Mouse (Mus musculus) frontal cortex, postnatal 25 days (tissue): Measurements from ENCODE around the gene Kat2a.

Experiments
- DNase-seq, 2 experiments: peaks; one replicate each; pipeline ENCODE4 v3.0.0; 2022; ENCODE audit warnings: low spot score in 2 of 2

The Kat2a gene

DNA sequence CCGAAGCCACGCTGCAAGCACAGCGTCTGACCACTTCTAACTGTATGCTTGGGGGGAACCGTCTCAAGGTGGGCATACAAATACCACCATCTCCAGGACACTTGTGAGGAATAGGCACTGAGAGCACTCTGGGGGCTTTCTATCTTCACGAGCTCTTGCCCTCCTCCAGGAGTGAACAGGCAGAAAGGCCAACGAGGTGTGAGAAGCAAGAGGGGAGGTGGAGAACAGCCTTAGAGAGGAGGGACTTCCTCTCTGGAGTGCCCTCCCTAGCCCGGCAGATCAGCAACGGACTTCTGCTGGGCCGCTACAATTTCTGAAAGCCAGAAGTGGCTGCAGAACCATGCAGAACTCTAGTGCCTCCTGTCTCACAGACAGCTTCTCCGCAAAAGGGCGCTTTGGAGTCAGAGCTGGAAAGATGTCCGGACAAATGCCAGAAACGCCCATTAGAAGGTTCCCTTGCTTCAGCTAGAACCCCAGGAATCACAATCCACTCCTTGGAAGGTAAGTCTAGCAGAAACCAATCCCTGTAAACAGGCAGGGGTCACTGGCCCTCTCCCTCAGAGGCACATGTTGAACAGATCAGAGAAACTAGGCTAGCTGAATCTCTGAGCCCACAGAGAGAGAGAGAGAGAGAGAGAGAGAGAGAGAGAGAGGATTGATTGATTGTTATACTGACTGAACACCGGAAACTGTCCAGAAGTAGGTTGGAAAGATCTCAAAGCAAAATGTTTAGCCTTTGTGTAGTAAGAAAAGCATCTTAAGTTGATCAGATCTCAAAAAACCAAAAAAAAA is 23.9 kb upstream of the Kat2a start:
- no peak for DNase-seq

DNA sequence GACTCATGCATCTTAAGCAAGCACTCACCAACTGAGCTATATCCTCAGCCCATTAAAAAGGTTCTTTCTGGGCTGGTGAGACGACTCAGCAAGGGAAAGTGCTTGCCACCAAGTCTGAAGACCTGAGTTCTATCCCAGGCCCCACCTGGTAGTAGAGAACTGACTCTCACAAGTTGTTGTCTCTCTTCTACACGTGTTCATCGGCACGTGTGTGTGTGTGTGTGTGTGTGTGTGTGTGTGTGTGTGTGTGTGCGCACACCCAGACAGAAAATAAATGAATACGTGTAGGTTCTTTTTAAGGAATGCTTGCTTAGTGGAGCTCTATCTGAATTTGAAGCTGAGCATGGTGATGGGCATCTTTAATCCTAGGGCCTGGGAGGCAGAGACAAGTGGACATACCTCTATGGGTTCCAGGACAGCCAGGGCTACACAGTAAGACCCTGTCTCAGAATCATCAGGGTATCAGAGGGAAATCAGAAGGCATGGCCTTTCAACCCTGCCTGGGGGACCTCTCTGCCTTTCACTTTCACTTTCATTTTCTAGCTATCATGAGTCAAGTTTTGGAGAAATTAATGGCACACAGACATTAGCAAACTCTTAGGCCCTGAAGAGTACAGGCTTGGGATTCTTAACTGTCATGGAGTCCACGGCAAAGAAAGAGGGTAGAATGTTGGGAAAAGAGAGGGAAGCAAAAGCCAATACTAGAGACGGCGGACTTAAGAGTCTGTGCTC is 23.0 kb upstream of the Kat2a start:
- DNase-seq: no peak

DNA sequence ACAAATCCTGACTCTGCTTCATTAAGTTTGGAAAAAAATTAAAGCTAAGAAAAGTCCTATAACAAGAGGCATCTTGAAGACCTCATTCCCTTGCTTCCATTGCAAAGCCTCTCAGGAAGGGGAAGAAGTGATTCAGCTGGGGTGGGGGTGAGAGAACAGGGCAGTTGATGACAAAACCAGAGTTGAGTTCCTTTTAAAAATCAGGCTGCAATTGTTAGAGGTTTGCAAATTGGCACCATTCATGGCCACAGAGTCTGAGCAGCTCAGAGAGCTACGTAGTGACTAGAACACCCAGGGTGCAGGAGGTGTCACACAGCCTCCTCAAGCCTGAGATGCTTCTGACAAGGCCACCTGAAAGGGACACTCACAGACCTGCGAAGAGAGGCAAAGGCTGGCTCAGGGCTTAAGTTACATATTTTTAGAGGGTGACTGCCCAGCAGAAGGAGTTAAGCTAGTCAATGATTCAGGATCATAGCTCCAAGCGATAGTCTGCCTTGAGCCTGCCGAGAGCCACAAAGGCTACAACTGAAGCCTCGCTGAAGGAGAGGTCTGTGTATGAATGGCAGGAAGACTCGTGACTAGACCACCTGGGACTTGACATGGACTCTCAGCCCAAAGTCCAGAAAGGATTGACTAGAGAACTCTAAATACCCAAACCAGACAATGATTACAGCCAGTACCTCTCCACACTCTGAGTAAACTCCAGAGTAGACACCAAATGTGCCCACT is 18.4 kb upstream of the Kat2a start:
- DNase-seq: no peak

DNA sequence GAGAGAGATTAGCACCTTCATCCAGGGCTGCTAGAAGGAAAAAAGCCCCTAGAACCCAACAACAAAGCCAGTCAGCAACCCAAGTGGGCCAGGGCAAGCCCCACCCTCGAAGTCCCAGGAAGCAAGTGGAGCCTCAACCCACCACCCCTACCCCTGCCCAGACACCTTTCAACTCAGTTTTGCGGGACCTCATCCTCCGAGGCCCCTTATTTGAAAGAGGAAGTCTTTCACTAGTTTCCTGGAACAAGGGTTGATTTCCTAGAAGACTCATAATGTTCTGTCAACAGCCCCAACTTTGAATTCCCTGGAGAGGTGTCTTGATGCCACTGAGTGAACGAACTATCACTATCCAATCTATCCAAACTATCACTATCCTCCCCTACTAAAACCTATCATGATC is 17.7 kb upstream of the Kat2a start:
- DNase-seq: no peak

DNA sequence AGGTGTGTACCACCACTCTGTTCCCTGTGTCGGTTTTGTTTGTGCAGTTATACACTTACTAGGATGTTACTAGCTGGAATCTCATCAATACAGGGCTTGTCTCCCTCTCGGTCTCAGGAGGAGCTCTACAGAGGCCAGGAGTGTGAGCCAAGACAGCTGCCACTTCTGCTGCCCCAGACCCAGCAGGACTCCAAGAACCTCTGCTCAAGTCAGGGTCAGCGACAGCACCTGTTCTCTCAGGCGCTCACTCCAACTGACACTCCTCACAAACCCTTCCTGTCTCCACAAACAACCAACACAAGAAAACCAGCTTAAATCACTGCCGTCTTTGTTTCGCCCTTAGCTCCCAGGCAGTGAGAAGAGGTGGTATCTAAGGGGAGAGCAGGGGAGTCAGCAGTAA is 16.3 kb upstream of the Kat2a start:
- DNase-seq: no peak

DNA sequence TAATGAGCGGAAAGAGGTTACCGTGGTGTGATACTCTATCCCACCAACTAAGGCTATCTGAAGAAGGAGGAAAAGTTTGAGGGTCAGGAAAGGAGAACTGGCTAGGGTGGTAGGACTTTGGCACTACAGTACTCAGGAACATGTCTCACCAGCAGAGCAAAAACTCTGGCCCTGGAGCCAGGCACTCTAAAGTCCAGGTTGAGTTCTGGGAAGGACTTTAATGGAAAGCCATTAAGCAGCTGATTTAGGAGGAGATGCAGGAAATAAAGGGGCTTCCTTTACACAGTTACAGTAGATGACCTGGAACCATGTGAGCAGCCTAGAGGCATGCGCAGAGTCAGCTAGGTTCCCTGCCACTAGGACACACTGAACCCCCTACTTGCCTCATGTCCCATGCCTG is 14.9 kb upstream of the Kat2a start:
- no peak for DNase-seq

DNA sequence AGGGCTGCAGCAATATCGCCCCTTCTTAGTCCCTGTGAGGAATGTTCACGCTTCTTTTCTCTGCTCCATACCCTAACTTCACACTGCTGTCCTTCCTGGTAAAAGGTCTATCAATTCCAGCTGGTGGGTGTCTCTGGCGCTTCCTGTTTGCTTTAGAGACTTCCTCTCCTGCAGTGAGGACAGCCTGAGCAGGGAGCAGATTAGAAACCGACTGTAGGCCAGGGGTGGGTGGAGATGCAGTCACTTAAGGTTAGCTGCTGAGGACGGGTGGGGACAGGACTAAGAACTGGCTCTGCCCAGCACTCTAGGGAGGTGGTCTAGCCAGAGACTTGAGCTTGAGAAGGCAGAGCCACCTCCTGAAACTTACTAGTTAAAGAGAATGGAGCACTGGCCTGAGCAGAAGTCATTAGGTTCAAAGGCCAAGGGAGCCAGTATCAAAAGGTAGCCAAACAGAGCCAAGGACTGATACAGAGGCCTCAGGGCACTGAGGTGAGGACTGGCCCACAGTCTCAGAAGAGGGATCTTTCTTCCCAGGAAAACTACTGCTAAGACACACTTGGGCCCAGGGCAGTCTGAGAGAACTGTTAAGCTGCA is 12.8 kb upstream of the Kat2a start:
- no peak for DNase-seq

DNA sequence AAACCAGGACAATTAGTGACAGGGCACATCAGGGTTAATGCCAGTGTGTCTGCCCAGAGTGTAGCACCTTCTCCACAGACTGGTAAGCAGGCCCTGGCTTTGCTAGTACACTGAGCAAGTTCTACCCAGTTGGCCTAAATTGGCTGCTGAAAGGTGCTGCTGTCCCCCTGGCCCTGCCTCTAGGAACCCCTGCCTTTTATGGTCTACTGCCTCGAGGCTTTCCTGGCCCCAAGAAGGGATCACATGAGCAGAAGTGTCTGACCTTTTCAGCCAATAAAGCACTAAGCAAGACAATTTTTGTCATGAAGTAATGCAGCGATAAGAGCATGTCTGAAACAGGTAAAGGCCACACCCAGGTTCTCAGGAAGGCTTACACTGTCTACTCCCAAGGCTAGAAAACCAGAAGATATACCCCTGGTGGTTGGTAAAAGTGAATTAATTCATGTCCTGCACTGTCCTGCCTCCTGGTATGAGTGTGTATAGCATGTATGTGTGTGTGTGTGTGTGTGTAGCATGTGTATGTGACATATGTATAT is 10.3 kb upstream of the Kat2a start:
- no peak for DNase-seq

DNA sequence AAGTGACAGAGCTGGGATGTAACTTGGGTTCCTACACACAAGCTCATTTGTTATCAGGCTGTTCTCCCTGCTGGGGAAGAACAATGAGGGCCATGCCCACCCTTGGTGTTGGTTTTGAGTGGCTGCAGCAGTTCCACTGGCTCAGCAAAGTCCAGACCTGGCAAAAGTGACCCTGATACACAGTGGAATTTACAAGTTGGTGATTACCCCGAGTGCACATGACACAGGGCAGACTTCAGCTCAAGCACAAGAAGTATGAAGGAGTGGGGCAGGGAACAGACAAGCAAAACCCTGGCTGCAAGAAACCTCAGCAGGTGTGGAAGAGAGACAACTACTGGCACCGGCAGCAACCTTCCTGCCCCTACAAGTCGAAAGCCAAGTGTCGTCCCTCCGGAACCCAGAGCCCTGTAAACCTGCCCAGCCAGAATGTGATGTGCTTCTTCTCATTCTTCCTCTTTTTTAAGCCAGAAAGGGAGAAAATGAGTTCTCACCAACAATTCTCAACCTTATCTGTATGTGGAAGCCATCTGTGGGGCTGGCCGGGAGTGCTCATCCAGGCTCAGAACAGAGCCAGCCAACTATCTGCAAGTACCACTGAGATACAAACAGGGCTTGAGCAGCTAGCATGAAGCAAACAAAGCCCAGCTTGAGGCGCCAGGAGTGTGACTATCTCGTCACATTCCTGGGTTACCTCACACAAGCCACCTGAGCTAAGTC is 9.7 kb upstream of the Kat2a start:
- no peak for DNase-seq

DNA sequence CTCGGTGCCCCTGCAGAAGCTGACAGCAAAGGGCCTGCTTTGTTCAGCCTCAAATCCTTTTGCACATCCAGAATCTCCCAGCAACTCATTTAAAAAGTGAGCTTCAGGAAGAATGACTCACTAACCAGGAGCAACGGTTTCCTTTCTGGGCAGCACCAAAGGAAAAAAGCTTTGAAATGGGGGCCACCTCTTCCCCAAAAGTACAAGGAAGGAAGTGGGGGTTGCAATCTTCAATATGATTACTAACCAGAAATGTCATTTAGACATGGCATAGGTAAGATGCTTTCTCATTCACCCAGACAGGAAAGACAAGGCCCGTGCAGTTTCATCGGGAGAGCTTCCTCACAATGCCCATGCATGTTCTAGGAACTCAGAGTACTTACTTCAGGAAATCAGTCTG is 9.0 kb upstream of the Kat2a start:
- DNase-seq: no peak

DNA sequence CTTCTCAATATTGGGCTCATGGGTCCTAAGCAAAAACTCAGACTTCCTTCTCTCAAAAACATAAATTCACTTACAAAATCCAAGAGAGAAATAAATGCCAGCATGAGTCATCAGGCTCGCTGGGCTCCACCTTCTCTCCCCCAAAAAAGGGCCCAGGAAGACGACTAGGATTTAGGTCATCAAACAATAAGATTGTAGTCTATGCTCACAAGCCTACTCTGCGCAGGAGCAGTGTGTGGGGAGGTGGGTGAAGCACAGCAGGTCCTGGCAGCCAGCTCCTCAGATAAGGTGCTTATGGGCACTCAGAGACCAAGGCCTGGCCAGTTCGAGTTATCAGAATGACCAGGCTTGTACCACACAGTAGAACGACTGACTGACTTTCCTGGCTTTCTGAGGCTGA is 8.1 kb upstream of the Kat2a start:
- no peak for DNase-seq

DNA sequence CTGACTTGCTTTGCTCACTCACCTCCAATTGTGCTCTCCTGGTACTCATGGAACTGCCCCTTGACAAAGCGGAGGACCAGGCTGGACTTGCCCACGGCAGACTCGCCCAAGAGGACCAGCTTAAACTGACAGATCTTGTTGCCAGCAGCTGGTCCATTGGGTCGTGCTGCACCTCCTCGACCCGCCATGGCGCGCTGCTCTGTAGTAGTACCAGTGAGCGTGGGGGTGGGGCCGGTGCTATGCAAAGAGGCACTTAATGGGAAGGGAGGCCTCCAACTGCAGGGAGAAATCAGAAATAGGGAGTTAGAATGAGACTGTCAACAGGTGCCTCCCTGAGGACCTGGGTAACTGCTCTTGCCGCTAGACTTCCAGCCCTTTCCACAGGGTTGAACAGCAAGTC is 7.6 kb upstream of the Kat2a start:
- DNase-seq: no peak

DNA sequence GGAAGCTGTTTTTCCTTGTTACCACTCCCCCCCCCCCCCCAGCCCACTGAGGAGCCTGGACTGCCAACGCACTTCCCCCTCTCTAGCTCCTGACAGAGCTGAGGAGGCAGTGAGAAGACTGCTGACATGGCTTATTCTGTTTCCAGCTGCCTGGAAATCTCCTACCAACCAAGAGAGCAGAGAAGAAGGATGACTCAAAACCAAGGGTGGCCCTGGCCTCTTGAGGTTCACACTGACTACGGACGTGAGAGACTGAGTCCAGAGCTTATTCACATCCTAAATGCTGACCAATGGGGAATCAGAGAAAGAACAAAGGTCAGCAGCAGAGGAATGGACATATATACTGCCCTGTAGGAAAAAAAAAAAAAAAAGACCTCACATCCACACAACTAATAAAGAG is 7.0 kb upstream of the Kat2a start:
- no peak for DNase-seq

DNA sequence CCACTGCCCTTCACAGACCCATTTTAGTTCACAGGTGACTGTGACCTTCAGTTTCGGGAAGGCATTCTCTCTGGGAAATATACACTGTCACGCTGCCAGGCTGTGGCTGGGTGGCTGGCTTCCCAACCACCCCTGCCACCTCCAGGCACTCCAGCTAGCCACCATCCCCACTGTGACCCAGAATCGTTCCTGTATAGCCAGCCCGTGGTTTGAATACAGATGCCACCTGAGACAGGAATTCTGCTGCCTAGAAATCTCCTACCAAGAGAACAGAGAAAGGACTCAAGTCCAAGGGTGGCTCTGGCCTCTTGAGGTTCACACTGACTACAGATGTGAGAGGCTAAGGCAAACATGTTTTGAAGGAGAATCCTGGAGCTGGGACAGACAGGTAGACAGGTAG is 6.6 kb upstream of the Kat2a start:
- no peak for DNase-seq

DNA sequence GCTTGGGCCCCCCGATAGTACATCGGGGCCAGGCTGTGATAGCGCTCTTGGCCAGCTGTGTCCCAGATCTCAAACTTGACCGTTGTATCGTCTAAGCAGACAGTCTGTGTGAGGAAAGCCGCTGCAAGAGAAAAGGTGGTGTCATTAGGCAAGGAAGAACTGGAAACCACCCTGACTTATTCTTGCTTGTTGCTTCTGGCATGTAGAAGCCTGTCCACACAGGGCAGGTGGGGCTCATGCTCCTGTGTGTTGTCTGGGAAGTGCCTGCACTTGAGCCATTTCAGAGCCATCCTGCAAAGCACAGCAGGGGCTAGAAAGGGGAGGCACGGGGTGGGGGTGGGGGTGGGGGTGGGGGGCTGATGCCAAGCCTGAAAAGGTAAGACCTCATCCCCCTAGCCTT is 6.2 kb upstream of the Kat2a start:
- DNase-seq: no peak

DNA sequence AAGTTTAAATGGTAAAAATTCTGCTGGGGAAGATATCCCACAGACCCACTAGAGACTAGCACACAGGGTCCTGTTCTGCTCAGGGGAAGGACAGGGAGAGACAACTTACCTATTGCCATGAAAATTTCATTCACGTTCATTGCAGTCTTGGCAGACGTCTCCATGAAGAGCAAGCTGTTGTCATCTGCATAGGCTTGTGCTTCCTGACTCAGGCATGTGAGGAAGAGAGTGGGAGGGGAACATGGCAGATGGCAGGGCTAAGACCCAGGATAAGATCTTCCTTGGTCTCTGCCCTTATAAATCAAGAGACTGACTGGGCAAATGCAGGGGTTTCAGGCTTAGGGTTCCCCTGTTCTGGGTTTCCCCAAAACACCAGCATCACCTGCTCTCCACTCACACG is 4.4 kb upstream of the Kat2a start:
- DNase-seq: no peak

DNA sequence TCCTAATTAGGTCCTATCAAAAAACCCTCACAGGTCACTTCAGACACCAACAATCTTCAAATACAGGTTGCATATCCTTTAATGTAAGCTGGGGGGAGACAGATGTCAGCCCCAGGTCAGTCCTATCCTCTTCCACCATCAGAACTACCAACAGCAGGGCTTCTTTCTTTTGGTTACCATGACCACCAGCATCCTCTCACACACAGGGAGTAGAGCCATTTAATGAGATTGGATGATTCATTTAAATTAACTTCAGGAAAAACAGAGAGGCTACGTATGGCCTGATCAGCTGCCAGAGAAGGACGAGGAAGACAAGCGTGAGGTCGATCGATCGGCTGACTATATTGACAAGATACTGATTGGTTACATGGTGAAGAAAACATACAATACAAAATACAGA is 2.7 kb upstream of the Kat2a start:
- DNase-seq: no peak

DNA sequence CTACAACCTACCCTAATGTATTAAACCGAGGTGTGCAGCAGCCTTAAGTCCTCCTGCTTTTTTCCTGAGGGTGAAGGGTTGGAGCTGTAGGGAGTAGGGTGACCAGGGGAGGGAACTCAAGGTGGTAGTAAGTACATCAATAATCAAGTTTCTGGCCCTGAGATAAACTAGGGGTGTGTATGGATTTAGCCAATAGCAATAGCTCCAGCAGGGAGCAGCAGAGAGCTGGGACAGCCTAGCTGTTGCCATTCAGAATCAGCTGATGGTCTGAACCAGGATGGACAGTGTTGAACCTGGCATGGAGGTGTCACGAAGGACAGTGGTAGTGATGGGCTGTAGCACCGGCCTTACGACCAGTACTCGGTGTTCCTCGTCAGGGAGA is 2.3 kb upstream of the Kat2a start:
- DNase-seq: peak; percentile 75 to 76

DNA sequence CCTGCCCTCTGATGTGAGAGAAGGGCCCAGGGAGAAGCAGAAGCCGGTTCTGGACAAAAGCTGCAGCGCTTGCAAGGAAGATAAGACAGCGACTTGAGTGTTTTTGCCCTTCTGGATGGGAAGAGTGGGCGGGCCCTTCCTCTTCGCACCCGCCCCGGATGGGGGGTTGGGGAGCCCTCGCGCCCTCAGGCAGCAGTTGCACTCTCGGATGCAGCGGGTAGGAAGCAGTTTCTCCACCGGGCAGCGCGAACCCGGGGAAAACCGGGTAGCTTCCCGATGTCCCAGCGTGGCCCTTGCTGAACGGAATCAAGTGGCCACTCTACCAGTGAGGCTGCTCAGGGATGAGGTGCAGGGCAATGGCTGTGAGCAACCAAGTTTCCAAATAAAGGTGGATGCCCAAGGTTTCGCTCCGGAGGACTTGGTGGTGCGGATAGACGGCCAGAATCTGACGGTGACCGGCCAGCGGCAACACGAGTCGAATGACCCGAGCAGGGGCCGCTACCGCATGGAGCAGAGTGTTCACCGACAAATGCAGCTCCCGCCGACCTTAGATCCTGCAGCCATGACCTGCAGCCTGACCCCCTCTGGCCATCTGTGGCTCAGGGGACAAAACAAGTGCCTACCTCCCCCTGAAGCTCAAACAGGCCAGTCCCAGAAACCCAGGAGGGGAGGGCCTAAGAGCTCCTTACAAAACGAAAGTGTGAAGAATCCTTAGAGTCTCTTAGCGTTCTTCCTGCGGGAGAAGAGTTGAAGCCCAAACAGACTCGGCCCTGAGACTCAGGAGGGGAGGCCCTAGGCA is 1.7 kb upstream of the Kat2a start, which contains the start of gene Hspb9:
Hspb9 (plus strand) TSS at position 116 of the 799 bp plus-strand sequence.
- no peak for DNase-seq

DNA sequence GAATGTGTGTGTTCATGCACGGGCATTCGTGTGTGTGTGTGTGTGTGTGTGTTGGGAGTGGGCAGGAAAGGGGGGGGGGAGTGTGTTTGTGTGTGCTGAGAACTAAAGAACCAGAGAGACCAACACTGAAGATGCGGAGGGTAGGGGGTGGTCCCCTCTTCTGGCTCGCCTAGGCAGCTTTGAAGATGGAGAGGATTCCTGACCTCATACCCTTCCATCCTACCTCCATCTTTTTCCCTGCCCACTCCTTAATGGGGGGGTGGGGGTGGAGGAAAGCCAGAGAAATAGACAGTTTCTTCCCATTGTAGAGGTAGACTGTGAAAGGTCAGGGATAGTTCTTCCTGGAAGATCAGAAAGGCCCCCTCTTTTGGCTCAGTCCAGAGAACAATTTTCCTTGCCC is 909 bp upstream of the Kat2a start:
- no peak for DNase-seq

DNA sequence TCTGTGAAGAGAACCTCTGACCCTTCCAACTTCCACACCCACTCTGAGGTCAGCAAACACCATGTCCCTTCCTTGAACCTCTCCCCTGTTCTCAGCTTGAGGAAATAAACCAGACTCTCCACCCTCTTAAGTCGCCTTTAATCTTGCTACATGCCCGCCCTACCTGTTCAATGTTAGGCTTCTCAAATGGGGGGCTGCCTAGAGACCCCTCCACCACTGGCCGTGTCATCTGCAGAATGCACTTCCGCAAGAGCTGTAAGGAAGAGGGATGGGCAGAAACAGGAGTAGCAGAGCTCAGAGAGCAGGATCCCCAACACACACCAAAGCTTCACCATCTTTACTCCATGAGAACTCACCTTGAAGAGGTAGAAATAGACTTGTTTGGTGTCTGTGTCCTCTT is 1.3 kb downstream of the Kat2a start:
- no peak for DNase-seq
